Mouse (Mus musculus): ENCODE data around the gene Scmh1. TPM values are rescaled to one million over a fixed set of nuclear protein-coding genes. Genes with fewer than 3 reads are reported as not detected.

Scmh1 gene
- polyA plus RNA-seq, 1 experiment from 2014 or later: 39.8 TPM

DNA sequence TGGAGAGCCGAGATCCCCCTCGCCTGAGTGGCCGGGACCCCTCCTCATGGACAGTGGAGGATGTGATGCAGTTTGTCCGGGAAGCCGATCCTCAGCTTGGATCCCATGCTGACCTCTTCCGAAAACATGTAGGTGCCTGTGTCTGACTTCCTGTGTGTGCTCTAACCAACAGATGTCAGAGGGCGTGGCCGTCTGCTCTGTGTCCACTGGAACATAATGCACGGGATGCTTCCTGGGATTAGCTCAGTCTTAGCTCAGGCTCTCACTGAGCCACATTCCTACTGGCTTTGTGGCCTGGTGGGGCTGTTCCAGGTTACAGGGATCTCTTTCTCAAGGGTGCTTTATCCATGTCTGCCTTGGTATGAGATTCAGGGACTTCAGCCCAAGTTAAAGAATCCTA lies 123.1 kb downstream of the Scmh1 start:
- no peak for ATAC-seq
- ChIA-PET CTCF (interaction anchor here (1.5 to 3.1 kb wide), 2 partner anchors 11 to 17 kb away, joined by 3 to 10 read pairs; no protein-coding TSS in a partner anchor), POLR2A (no interaction called here)
- DNase-seq (ENCODE audit: low read depth, low spot score): no peak
- in situ Hi-C loops (cut with MboI; ENCODE audit: low pct_unique_long_range_greater_than_20kb): no loop called here
- TF ChIP-seq CTCF (IDR thresholded peaks at IDR 0.05): no peak
- no peaks in the 10 kb centered on the region for H3K27me3 ChIP-seq

DNA sequence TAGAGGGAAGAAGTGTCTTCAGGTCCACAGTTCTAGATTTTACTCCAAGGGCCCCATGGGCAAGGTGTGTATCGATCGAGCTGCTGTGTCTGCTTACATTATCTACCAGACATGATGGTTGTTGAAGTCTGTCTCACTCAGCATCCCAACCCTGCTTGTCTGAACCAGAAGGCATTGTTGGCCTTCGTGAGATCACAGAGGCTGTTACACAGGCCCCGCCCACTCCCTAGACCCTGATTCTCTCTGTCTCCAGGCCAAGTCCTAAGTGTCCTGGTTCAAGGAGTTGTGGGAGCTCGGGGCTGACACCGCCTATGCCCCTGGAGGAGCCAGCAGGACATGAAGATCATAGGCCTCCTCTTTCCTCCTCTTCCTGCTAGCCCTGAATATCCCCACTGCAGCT lies 126.9 kb downstream of the Scmh1 start, which contains the start of gene Slfnl1:
Gene Slfnl1 (plus strand): TSS at position 246 of the 400 bp plus-strand sequence.
- CTCF ChIA-PET: no interaction called here
- no peak for TF ChIP-seq CTCF (IDR thresholded peaks at IDR 0.05)
- POLR2A ChIA-PET: no interaction called here
- DNase-seq (ENCODE audit: low read depth, low spot score) (no peak), ATAC-seq (no peak)
- in situ Hi-C loops (cut with MboI; ENCODE audit: low pct_unique_long_range_greater_than_20kb): no loop called here
- no peaks in the 10 kb centered on the region for H3K27me3 ChIP-seq

DNA sequence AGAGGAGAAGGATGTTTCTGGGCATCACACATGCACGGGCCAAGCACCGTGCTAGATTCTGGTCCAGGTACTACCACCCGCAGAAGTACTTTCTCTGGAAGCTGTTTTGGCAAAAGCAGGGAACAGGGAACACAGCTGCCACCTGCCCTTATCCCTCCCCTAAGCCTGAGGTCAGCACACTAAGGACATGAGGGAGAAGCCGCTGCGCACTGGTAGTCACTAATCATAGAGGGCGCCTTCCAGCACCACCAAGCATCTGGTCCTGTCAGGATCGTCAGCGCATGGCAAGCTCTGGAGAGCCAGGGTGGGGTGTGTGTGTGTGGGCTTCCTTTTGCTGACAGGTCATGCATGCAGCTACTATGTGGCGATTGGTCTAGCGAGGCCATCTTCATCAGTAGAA lies 133.6 kb downstream of the Scmh1 start:
- TF ChIP-seq CTCF (IDR thresholded peaks at IDR 0.05): no peak
- POLR2A ChIA-PET: no interaction called here
- no peaks in the 10 kb centered on the region for H3K27me3 ChIP-seq
- in situ Hi-C loops (cut with MboI; ENCODE audit: low pct_unique_long_range_greater_than_20kb): no loop called here
- CTCF ChIA-PET: no interaction called here
- ATAC-seq (no peak), DNase-seq (ENCODE audit: low read depth, low spot score) (no peak)

DNA sequence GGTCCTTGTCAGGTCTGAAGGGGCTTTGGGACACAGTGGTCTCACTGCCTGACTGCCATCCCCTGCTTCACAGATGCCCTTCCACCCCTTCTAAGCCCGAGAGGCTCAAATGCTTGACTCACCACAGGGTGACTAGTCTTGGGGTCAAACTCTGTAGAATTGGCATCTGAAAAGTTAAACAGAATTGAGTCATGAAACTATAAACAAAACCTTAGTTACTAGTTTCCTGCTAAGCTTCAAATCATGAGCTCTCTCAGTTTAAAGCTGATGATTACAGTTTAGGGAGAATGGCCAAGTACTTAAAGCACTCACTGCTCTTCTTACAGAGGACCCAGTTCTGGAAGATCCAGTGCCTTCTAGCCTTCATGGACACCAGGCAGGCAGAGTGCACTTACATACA lies 139.8 kb downstream of the Scmh1 start:
- ATAC-seq (no peak), DNase-seq (ENCODE audit: low read depth, low spot score) (no peak)
- no peak for TF ChIP-seq CTCF (IDR thresholded peaks at IDR 0.05)
- no peaks in the 10 kb centered on the region for H3K27me3 ChIP-seq
- ChIA-PET CTCF (interaction anchor here (1.2 to 1.5 kb wide), 3 partner anchors 8 to 19 kb away, joined by 3 to 4 read pairs (median 3); no protein-coding TSS in a partner anchor), POLR2A (no interaction called here)
- in situ Hi-C loops (cut with MboI; ENCODE audit: low pct_unique_long_range_greater_than_20kb): no loop called here

DNA sequence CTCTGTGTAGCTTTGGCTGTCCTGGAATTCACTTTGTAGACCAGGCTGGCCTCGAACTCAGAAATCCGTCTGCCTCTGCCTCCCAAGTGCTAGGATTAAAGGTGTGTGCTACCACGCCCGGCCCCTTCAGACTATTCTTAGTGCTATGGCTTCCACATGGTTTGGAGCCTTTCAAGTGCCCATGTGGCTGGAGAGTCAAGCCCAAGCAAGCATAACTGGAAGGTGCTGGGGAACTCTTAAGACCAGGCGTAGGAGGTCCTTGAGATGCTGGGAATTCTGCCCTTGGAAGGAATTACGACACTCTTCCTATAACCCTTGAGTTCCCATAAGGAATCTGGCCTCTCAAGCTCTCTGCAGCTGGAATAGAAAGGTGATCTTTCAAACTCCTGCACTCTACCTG lies 151.5 kb downstream of the Scmh1 start:
- POLR2A ChIA-PET: no interaction called here

DNA sequence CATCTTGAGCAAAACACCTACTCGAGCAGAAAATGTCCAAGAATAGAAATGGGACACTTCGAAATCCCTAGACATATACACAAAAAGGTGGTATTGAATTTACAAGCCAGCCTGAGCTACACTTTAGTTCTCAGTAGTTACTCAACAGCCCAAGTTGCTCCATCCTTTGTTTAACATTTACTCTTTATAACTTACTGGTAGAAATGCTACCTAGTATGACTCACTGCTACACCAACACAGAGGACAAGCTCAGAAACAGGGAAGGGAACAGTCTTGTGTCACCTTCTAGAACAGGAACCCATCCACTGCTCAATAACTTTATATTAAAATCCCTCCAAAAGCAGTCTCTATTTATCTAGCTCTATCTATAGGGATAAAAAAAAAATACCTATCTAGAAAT lies 160.6 kb downstream of the Scmh1 start:
- in situ Hi-C loops (cut with MboI; ENCODE audit: low pct_unique_long_range_greater_than_20kb): no loop called here
- DNase-seq (ENCODE audit: low read depth, low spot score) (no peak), ATAC-seq (no peak)
- TF ChIP-seq CTCF (IDR thresholded peaks at IDR 0.05): no peak
- no peaks in the 10 kb centered on the region for H3K27me3 ChIP-seq
- POLR2A ChIA-PET: no interaction called here
- CTCF ChIA-PET: interaction anchor here (1.8 kb wide), 1 partner anchor 13 kb away, joined by 4 read pairs; no protein-coding TSS in a partner anchor

More for the DNA sequence above, 151.5 kb downstream of the Scmh1 start:
- no peak for TF ChIP-seq CTCF (IDR thresholded peaks at IDR 0.05)
- ATAC-seq (no peak), DNase-seq (ENCODE audit: low read depth, low spot score) (no peak)
- CTCF ChIA-PET: interaction anchor here (1.2 kb wide), 1 partner anchor 49 kb away, joined by 3 read pairs; no protein-coding TSS in a partner anchor
- in situ Hi-C loops (cut with MboI; ENCODE audit: low pct_unique_long_range_greater_than_20kb): no loop called here
- H3K27me3 ChIP-seq: no peaks in the 10 kb centered on the region

DNA sequence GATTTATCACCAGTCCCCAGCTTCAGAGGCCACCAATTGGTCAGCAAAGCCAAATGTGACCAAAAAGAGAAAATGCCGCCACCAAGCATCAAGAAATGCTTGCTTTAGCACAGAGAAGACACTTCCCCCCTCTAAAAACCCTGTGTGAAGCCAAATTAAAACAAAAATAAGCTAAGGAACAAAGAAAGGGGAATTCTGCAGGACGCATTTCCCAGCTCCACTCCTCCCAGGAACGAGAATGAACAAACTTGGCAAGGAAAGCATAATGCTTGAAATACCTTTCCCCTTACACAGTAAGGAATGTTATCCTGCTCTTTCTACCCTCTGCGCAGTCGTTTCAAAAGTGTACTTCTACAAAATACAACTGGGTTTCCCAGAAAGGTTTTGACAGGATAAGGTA lies 162.9 kb downstream of the Scmh1 start:
- ChIA-PET CTCF (no interaction called here), POLR2A (no interaction called here)
- no peaks in the 10 kb centered on the region for H3K27me3 ChIP-seq
- DNase-seq (ENCODE audit: low read depth, low spot score): peak; percentile 58
- peak; percentile 40 for ATAC-seq
- TF ChIP-seq CTCF (IDR thresholded peaks at IDR 0.05): no peak
- in situ Hi-C loops (cut with MboI; ENCODE audit: low pct_unique_long_range_greater_than_20kb): no loop called here

DNA sequence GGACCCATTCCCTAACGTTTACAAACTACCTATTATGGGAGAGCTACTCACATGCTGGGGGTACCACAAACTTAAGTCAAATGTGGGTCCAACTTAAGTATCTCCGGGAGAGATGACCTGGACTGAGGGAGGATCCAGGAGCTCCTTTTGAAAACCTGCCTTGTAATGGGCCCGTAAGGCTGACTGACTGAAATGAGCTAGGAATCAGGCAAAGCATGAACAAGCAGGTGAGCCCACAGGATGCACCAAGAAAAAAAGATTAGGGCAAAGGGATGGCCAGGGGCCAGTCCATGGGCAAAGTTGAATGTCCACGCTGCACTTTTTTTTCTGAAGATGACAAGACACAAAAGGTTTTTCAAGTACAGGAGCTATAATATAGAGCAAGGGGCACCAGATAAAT lies 163.9 kb downstream of the Scmh1 start:
- in situ Hi-C loops (cut with MboI; ENCODE audit: low pct_unique_long_range_greater_than_20kb): no loop called here
- ChIA-PET CTCF (interaction anchor here (1.6 kb wide), 1 partner anchor 21 kb away, joined by 5 read pairs; no protein-coding TSS in a partner anchor), POLR2A (interaction anchor here (0.6 to 1.2 kb wide), 6 partner anchors 69 to 331 kb away, joined by 3 to 6 read pairs (median 4); no protein-coding TSS in a partner anchor)
- TF ChIP-seq CTCF (IDR thresholded peaks at IDR 0.05): no peak
- no peaks in the 10 kb centered on the region for H3K27me3 ChIP-seq
- no peak for DNase-seq (ENCODE audit: low read depth, low spot score)
- ATAC-seq: no peak

DNA sequence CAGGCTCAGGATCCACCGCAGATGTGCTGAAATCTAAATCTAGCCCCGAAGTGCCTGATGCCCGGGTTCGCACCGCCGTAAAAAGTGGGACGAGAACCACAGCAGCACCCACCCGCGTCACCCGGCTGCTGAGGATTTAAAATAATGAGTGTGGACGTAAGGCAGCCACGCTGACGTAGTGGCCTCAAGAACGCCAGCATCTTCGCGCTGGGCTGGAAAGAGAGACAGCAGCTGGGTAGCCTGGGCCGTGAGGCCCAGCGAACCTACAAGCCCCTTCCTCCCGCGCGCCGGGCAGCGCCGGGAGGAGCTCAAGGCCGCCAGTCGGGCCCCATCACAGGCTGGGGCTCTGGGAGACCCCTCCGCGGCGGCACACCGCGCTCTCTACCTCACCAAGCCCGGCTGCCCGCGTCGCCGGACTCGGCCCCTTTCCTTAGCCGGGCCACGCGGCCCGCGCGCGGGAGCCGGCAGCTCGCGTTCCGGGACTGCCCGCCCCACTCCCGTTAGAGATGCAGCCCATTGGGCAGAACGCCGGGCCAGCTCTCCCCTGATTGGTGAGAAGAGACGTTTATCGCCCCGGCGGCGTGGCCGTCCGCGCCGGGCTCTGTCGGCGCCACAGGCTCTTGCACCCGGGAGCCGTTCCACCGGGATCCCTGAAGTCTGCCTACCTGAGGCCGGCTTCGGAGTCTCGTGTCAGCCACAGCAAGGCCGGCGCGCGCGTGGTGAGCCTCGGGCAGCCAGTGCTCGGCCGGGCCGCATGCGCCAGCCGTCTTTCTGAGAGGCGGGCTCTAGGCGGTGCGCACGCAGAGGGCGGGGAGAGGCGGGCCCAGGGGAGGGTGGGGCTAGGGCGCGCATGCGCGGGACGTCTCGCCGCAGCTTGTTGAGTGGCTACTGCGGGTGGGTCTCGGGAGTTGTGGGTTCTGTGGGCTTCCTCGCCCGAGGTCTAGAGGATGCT lies 164.7 kb downstream of the Scmh1 start, which contains the start of gene Ctps:
Gene Ctps (minus strand): TSS at position 791 of the 952 bp plus-strand sequence.
- no peak for TF ChIP-seq CTCF (IDR thresholded peaks at IDR 0.05)
- no peaks in the 10 kb centered on the region for H3K27me3 ChIP-seq
- ChIA-PET POLR2A (interaction anchor here (0.6 to 1.2 kb wide), 6 partner anchors 69 to 499 kb away, joined by 3 to 6 read pairs (median 4); no protein-coding TSS in a partner anchor), CTCF (interaction anchor here (1.6 kb wide), 1 partner anchor 20 kb away, joined by 5 read pairs; no protein-coding TSS in a partner anchor)
- DNase-seq (ENCODE audit: low read depth, low spot score) (peak; percentile 62), ATAC-seq (peak; percentile 77)
- in situ Hi-C loops (cut with MboI; ENCODE audit: low pct_unique_long_range_greater_than_20kb): no loop called here

DNA sequence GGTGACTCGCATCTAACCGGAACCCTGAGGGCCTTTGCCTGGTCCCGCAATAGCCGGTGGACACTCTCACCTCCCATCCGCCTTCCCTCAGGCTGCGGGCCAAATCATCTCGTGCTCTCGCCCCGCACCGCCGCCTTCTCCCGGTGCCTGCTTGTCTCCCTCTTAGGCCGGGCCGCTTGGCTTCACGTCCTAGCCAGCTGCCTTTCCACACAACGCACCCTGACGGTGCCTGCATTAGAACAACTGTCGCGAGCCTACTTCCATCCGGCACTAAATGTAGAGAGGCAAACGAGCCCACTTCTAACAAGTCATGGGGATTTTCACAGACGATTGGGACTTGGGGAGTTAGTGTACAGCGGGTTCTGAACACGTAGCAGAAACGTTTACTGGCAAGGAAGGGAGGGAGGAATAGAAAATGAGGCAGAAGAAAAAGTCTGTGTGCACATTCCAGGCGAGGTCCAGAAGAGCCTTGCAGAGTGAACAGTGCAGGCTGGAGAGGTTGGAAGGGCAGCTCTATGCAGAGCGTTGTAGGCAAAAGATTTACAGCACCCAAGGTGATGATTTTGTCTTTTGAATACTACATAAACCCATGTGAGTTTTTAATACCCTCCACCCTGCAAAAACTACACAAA lies 165.5 kb downstream of the Scmh1 start:
- CTCF ChIA-PET: no interaction called here

More for the DNA sequence above, 165.5 kb downstream of the Scmh1 start:
- POLR2A ChIA-PET: no interaction called here
- no peaks in the 10 kb centered on the region for H3K27me3 ChIP-seq
- peak; percentile 28 for DNase-seq (ENCODE audit: low read depth, low spot score)
- ATAC-seq: peak; percentile 14
- TF ChIP-seq CTCF (IDR thresholded peaks at IDR 0.05): no peak
- in situ Hi-C loops (cut with MboI; ENCODE audit: low pct_unique_long_range_greater_than_20kb): no loop called here

Measured in Patski (cell line).